Mouse (Mus musculus) ovary, adult 18-20 months (tissue): ENCODE data around the gene Gabrg3.
"Not testable (repeated sequence)": the region's sequence is repeated elsewhere in the genome, so short reads cannot be mapped to it uniquely, and the experiment has no call there.

Experiments
- DNase-seq: peaks from one replicate; pipeline ENCODE4 v3.0.0; 2022; ENCODE audit warnings: low spot score, mixed read lengths

Gene Gabrg3

DNA sequence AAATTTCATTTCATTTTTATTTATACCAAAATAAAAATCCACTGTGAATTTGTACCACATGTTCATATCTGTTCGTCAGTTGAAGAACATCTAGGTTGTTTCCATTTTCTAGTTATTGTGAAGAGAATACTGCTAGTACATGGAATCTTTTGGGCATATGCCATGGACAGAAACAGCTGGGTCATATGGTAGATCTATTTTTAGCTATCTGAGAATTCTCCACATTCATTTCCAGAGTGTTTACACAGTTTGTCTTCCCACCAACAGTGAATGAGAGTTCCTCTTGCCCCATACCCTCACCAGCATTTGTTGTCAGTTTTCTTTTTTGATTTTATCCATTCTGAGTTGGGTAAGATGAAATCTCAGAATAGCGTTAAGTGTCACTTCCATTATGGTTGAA is 75.0 kb downstream of the Gabrg3 start:
- DNase-seq = no peak

DNA sequence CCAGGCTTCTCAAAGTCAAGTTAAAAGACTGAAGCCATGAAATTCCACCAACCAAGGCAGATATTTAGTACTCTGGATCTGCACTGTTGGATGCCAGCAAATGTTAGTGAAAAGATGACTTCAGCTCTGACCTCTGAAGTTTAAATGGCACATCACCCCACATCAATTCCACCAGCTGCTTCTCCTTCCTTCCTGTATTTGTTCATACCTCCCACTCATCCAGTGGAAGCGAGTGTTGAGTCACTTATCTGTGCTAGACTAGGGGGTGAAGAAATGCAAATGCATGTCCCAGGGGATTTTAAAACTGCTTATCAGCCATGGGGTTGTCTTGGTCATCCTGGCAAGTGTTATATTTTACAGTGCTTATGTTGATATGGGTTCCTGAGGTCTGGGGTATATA is 79.7 kb downstream of the Gabrg3 start:
- DNase-seq = no peak

DNA sequence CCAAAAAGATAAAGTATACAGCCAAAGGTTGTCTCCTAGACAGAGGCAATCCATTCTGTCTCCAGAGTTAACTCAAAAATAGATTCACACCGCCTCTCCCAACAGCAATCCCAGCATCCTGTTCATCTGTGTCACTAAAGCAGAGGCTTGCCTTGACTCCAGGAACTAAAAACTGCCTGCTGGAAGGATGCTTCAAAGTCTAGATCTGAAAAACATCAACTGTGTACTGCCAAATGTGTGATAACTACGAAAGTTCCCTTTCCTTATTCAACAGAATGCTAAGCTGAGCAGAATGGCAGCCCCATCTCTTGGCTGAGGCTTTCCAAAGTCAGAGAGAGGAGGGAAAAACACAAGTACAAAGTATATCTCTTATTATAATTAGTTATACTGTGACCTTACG is 90.3 kb downstream of the Gabrg3 start:
- DNase-seq = no peak

DNA sequence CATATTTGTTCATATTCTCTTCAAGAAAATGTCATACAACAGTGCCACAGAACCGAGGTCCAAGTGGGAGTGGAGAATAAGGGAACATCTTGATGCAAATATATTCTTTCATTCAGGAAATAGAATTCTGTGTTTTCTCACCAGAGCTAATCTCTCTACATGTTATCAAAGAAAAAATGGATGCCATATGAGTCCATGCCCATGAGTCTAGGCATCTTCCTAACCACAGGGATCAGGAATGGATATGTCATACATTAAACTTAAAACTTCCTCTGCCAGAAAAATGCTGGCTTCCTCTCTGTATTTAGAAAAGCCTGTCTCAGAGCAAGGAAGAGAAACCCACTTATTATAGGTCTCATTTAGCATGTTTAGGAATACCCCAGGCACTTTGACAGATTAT is 92.9 kb downstream of the Gabrg3 start:
- DNase-seq = no peak

- no peak for DNase-seq
These were observed 93.4 kb downstream of the Gabrg3 start for GRCm38 (mm10) chr7:57293564-57293963.

GRCm38 (mm10) chr7:57283186-57283585 is 103.8 kb downstream of the Gabrg3 start:
- DNase-seq = no peak

DNA sequence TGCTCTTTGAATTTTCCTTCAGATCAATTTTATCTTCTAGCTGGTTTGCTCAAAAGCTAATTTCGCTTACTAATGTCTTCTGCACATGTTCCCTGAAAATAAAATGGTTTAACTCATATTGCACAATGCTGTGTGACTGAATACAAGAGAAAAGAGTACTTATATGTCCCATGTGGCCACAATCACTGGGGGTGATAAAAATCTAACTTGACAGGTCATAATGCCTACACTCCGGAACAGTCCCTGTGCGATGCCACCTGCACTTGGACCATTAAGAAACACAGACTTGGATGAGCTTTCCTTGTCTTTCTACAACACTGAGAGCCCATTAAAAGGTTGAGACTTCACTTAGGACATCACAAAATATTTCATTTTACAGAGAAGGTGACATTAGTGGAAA is 108.1 kb downstream of the Gabrg3 start:
- no peak for DNase-seq

DNA sequence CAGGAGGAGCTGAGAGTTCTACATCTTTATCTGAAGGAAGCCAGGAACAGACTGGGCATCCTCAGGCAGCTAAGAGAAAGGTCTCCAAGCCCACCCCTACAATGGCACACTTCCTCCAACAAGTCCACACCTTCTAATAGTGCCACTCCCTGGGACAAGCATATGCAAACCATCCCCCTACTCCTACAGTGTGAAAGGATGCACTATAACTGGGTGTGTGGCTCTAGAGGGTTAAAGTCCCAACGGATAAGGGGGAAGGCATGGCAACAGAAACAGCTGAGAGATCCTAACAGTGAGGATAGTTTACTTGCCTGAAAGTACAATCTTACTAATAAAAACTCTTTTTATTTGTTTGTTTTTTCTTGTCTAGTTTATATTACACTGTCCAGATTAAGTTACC is 126.8 kb downstream of the Gabrg3 start:
- no peak for DNase-seq

GRCm38 (mm10) chr7:57258893-57259574 is 128.0 kb downstream of the Gabrg3 start:
- no peak for DNase-seq

GRCm38 (mm10) chr7:57243981-57244380 is 143.0 kb downstream of the Gabrg3 start:
- no peak for DNase-seq

- no peak for DNase-seq
These were observed 172.9 kb downstream of the Gabrg3 start for GRCm38 (mm10) chr7:57214119-57214518.

GRCm38 (mm10) chr7:57186015-57186414 is 201.0 kb downstream of the Gabrg3 start:
- DNase-seq = no peak

DNA sequence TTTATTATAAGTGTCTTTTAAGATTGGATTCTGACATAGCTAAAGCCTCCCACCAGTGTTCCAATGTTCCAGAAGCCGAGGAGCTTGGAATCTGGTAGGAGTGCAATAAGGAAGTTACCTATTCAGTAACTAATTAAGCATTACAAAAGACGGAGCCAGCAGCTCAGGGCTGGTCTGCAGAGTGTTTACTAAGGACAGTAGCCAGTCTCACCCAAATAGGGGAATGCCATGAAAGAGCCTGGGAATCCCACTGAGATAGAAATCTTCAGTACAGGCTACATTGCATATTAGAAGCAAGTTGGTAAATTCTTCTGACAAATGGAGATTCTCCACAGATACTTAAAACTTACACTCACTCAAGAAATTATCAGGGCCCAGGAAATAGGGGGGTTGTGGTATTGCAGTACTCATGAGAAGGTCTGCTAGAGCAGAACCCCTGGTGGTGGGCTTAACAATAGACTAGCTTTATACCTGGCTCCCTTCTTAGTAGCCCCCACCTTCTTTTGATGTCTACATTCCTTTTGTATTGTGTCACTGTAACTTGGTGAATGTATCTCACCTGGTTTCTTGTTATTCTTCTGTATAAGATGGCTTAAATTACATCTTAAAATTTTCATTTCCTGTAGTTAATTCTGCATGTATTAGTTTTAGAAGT is 211.0 kb downstream of the Gabrg3 start:
- not testable (repeated sequence) for DNase-seq

DNA sequence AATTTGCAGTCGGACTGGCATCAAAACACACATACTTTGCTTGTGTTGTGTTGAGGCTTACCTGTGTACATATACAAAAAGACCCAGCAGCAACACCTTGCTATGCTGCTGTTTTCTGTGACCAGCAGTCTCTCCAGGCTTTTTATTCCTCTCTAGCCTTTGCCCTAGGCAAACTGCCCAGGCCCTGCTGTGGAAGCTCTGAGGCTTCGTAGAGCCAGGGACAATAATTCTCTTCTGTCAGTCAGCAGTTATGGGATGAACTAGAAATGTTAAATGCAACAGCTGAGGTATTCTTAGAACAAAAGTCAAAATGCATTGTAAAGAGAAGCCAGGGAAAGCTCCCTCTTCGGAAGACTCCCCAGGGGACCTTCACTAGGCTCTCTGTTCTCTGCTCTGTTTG is 220.1 kb downstream of the Gabrg3 start:
- no peak for DNase-seq

- DNase-seq = no peak
These were observed 228.8 kb downstream of the Gabrg3 start for GRCm38 (mm10) chr7:57158211-57158610.

DNA sequence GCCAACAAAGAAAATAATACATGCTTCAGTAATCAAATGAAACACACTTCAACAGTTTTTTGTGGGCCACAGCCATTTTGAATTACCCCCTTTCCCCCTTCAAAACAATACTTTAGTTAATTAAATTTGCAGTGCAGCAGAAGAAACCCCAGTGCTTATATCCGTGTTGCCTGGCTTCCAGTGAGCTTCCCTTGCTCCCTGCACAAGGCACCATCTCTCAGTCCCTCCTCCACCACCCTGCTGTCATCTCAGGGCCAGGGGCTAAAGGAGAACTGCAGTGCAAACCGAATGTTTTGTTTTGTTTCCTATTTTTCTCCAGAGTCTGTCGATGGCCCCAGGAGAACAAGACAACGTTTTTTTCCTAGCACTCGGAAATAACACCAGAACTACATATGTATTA is 233.2 kb downstream of the Gabrg3 start:
- DNase-seq = no peak

DNA sequence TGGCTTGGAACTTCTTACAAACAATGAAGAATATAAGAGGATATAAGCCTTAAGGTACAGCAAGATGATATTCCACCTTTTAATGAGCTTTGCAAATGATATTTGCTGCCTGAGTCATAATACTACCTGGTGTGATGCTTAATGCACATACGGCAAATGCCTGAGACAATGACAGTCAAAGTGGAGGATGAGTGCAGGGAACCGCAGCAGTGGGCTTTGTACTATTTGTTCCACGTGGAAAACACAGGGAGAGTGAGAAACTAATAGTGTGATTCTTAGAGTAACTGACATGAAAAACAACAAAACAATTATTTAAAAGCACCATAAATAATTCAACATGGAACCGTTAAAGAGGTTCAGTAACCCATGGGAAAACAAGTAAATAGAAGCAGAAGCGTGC is 236.2 kb downstream of the Gabrg3 start:
- no peak for DNase-seq

- no peak for DNase-seq
These were observed 248.8 kb downstream of the Gabrg3 start for GRCm38 (mm10) chr7:57138072-57138704.

- no peak for DNase-seq
These were observed 254.0 kb downstream of the Gabrg3 start for GRCm38 (mm10) chr7:57133009-57133408.

DNA sequence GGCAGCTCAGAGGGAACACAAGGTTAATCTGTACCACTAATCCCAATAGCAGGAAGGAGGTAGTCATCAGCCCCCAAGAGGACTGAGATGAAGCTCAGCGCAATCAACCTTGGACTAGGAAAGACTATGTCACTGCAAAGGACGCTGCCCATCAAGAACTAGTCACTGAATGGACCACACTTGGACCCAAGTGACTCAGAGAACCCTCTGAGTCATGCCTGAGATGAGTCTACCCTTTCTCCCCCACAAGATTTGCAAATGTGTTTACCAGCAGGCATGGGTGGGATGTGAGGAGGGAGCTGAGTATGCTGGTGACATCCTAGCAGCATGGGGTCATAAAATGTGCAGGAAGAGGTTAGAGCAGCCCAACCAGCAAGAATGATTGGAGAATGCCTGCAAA is 254.5 kb downstream of the Gabrg3 start:
- no peak for DNase-seq

- no peak for DNase-seq
These were observed 286.9 kb downstream of the Gabrg3 start for GRCm38 (mm10) chr7:57100065-57100464.

GRCm38 (mm10) chr7:57082071-57082470 is 304.9 kb downstream of the Gabrg3 start:
- no peak for DNase-seq

DNA sequence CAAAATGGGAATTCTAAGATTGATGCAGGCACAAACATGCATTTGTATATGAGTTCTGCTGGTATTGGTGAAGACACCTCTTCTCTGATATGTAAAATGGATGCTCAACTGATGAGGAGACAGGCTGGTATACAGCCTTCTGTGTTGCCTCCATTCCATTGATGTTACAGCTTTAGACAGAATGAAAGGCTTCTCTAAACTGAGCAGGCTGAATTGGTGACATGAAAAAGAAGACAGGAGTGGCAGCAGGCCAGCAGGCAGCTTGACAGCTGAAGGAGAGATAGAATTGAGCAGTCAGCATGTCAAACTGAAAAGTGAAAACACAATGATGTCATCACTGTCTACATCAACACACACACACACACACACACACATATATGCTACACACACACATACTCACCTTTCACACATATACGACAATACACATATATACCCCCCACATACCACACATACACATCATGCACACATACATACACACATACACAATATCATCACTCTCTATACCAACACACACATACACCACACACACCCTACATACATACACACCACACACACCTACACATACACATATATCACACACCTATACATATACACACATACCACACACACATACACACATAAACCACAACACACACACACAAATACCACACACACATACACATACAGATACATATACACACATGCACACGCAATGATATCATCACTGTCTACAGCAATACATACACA is 315.4 kb downstream of the Gabrg3 start:
- no peak for DNase-seq
